Mouse (Mus musculus) central nervous system, embryonic 18 days (tissue): ENCODE data around the gene Gm38394. TPM values are rescaled to one million over a fixed set of nuclear protein-coding genes. Genes with fewer than 3 reads are reported as not detected.

Experiments used
- polyA plus RNA-seq: library from polyadenylated mRNA; depleted of rRNA; stranded (reverse); fragments of >200 nt; gene quantifications from 2 replicates; pipeline ENCODE4 v1.2.3, GENCODE M21; 2012; rRNA removed

Gene Gm38394
- 6.3 and 6.6 TPM in 2 replicates for polyA plus RNA-seq

GRCm38 (mm10) chr1:133661203-133661933, at the start of gene Gm38394:
TSS of gene Gm38394 (minus strand) at chr1:133661318.

GRCm38 (mm10) chr1:133689897-133690296, 28.8 kb upstream of the Gm38394 start, which contains the start of gene Lax1:
TSS of gene Lax1 (minus strand) at chr1:133690108.

GRCm38 (mm10) chr1:133660466-133661202, 484 bp downstream of the Gm38394 start, which contains the start of gene Zbed6:
TSS of gene Zbed6 (minus strand) at chr1:133660885.

GRCm38 (mm10) chr1:133609771-133610502, 51.2 kb downstream of the Gm38394 start, which contains the start of gene Snrpe:
TSS of gene Snrpe (minus strand) at chr1:133610291.

Other genes starting within 250 kb of the Gm38394 start
- 15.1 and 15.4 TPM in 2 replicates for gene Sox13, start 236.9 kb downstream of the Gm38394 start, polyA plus RNA-seq
- 272 and 288 TPM in 2 replicates for gene Snrpe, start 51.0 kb downstream of the Gm38394 start, polyA plus RNA-seq
- 7.0 and 7.1 TPM in 2 replicates for gene Zbed6, start 433 bp downstream of the Gm38394 start, polyA plus RNA-seq
- 0.44 and 0.52 TPM in 2 replicates for gene Lax1, start 28.8 kb upstream of the Gm38394 start, polyA plus RNA-seq
- gene Atp2b4, start 139.7 kb upstream of the Gm38394 start, polyA plus RNA-seq: 21.9 and 24.6 TPM in 2 replicates
- 6.0 and 6.4 TPM in 2 replicates for gene Optc, start 246.7 kb upstream of the Gm38394 start, polyA plus RNA-seq